Mouse (Mus musculus) midbrain, embryonic 11.5 days (tissue): ENCODE measurements at regions not wholly inside any gene's neighbourhood (a gene's known extent, or its start where the extent isn't known, plus 50 kb on each side); places are given as distances from the start of the nearest gene placed in this dataset.

Source experiments
- ATAC-seq: fragments of 200-750 bp; cut with Nextera tagmentation; 2 replicates; pipeline ENCODE4 v1.8.0; 2017; ENCODE audit warnings: moderate TSS enrichment, moderate library complexity; ENCODE audit not compliant: low FRiP score
- DNase-seq: peaks from one replicate; pipeline ENCODE4 v3.0.0; 2015; ENCODE audit warnings: low spot score; ENCODE audit errors: missing footprints
- H3K27ac ChIP-seq: fragments of 300-500 bp; sonication (generic); 2 replicates; pipeline ENCODE4 v1.5.1; 2014; ENCODE audit warnings: low read depth, low read length
- H3K27me3 ChIP-seq: fragments of 300-500 bp; sonication (generic); 2 replicates; pipeline ENCODE4 v1.6.1; 2014; ENCODE audit warnings: mild to moderate bottlenecking, low read length, moderate library complexity, mixed read lengths; ENCODE audit not compliant: control insufficient read depth, insufficient read depth
- H3K36me3 ChIP-seq: fragments of 300-500 bp; sonication (generic); 2 replicates; pipeline ENCODE4 v1.6.1; 2014; ENCODE audit warnings: mild to moderate bottlenecking, low read length, moderate library complexity, mixed read lengths; ENCODE audit not compliant: control insufficient read depth, insufficient read depth
- H3K4me1 ChIP-seq: fragments of 300-500 bp; sonication (generic); 2 replicates; pipeline ENCODE4 v1.6.1; 2014; ENCODE audit warnings: low read length; ENCODE audit not compliant: control insufficient read depth, insufficient read depth
- H3K4me2 ChIP-seq: fragments of 300-500 bp; sonication (generic); 2 replicates; pipeline ENCODE4 v1.6.1; 2014; ENCODE audit warnings: mild to moderate bottlenecking, moderate library complexity
- H3K4me3 ChIP-seq: fragments of 300-500 bp; sonication (generic); 2 replicates; pipeline ENCODE4 v1.5.1; 2014; ENCODE audit warnings: low read depth, low read length
- H3K9ac ChIP-seq: fragments of 300-500 bp; sonication (generic); 2 replicates; pipeline ENCODE4 v1.6.1; 2014; ENCODE audit warnings: low read length
- H3K9me3 ChIP-seq: fragments of 300-500 bp; sonication (generic); 2 replicates; pipeline ENCODE4 v1.6.1; 2016; ENCODE audit warnings: low read length; ENCODE audit not compliant: control insufficient read depth
- WGBS: fragments of 180-500 bp; shearing (Covaris S2); extraction: QIAGEN DNeasy Blood & Tissue Kit; methylation state at CpG from one replicate; pipeline ENCODE4 v1.1.7; 2014; 5-methylcytosine and 5-hydroxymethylcytosine counted together

GRCm38 (mm10) chr3:52562816-52563215 lies 294.7 kb downstream of the Foxo1 start:
- DNase-seq (peak; percentile 26), ATAC-seq (no peak)
- 44% methylated on average over 5 of the region's 5 CpGs for WGBS
- H3K4me1 ChIP-seq: no peaks in the 10 kb centered on the region
- H3K4me3 ChIP-seq: no peak overlapping the region
- H3K9ac ChIP-seq: no peak overlapping the region
- H3K27ac ChIP-seq: no peak overlapping the region
- H3K36me3 ChIP-seq: no peaks in the 10 kb centered on the region
- no peak overlapping the region for H3K4me2 ChIP-seq
- no peaks in the 10 kb centered on the region for H3K27me3 ChIP-seq
- no peaks in the 10 kb centered on the region for H3K9me3 ChIP-seq

- no peaks in the 10 kb centered on the region for H3K9me3 ChIP-seq
- H3K27ac ChIP-seq: no peak overlapping the region
- no peak overlapping the region for H3K9ac ChIP-seq
- no peak for ATAC-seq
- no peak overlapping the region for H3K4me2 ChIP-seq
- WGBS: 66% methylated on average over 10 of the region's 10 CpGs
- no peak overlapping the region for H3K4me3 ChIP-seq
- DNase-seq: peak; percentile 70
- no peaks in the 10 kb centered on the region for H3K36me3 ChIP-seq
- no peaks in the 10 kb centered on the region for H3K4me1 ChIP-seq
- no peaks in the 10 kb centered on the region for H3K27me3 ChIP-seq
Observed at GRCm38 (mm10) chr3:52559481-52559880, 291.3 kb downstream of the Foxo1 start.

- no peaks in the 10 kb centered on the region for H3K36me3 ChIP-seq
- 80% methylated on average over 6 of the region's 6 CpGs for WGBS
- DNase-seq (peak; percentile 81), ATAC-seq (no peak)
- H3K9ac ChIP-seq: no peak overlapping the region
- no peak overlapping the region for H3K4me2 ChIP-seq
- no peak overlapping the region for H3K4me3 ChIP-seq
- H3K4me1 ChIP-seq: no peaks in the 10 kb centered on the region
- no peaks in the 10 kb centered on the region for H3K9me3 ChIP-seq
- no peaks in the 10 kb centered on the region for H3K27me3 ChIP-seq
- H3K27ac ChIP-seq: no peak overlapping the region
Observed at GRCm38 (mm10) chr3:52558765-52559164, 290.6 kb downstream of the Foxo1 start.

- H3K4me2 ChIP-seq: no peak overlapping the region
- H3K27me3 ChIP-seq: no peaks in the 10 kb centered on the region
- no peaks in the 10 kb centered on the region for H3K36me3 ChIP-seq
- DNase-seq (peak; percentile 62), ATAC-seq (no peak)
- no peak overlapping the region for H3K27ac ChIP-seq
- no peak overlapping the region for H3K9ac ChIP-seq
- H3K4me1 ChIP-seq: no peaks in the 10 kb centered on the region
- no peaks in the 10 kb centered on the region for H3K9me3 ChIP-seq
- H3K4me3 ChIP-seq: no peak overlapping the region
- 84% methylated on average over 4 of the region's 4 CpGs for WGBS
Observed at GRCm38 (mm10) chr3:52557296-52557695, 289.2 kb downstream of the Foxo1 start.

GRCm38 (mm10) chr3:52555038-52555437 lies 286.9 kb downstream of the Foxo1 start:
- WGBS: 86% methylated on average over 6 of the region's 6 CpGs
- ATAC-seq: no peak
- no peak overlapping the region for H3K27ac ChIP-seq

GRCm38 (mm10) chr3:52554490-52554889 lies 286.4 kb downstream of the Foxo1 start:
- no peaks in the 10 kb centered on the region for H3K36me3 ChIP-seq
- no peaks in the 10 kb centered on the region for H3K9me3 ChIP-seq
- DNase-seq: no peak
- no peaks in the 10 kb centered on the region for H3K27me3 ChIP-seq
- no peaks in the 10 kb centered on the region for H3K4me1 ChIP-seq
- no peak overlapping the region for H3K4me3 ChIP-seq
- no peak overlapping the region for H3K4me2 ChIP-seq
- no peak overlapping the region for H3K27ac ChIP-seq
- H3K9ac ChIP-seq: no peak overlapping the region
- WGBS: 87% methylated on average over 1 of the region's 1 CpGs
- ATAC-seq: no peak

More at GRCm38 (mm10) chr3:52555038-52555437, 286.9 kb downstream of the Foxo1 start:
- H3K4me3 ChIP-seq: no peak overlapping the region
- H3K27me3 ChIP-seq: no peaks in the 10 kb centered on the region
- H3K9me3 ChIP-seq: no peaks in the 10 kb centered on the region
- no peak for DNase-seq
- H3K4me1 ChIP-seq: no peaks in the 10 kb centered on the region
- no peak overlapping the region for H3K4me2 ChIP-seq
- H3K9ac ChIP-seq: no peak overlapping the region
- no peaks in the 10 kb centered on the region for H3K36me3 ChIP-seq

- WGBS: 91% methylated on average over 6 of the region's 6 CpGs
Observed at GRCm38 (mm10) chr3:52548201-52548893, 280.2 kb downstream of the Foxo1 start.

GRCm38 (mm10) chr3:52546035-52546434 lies 277.9 kb downstream of the Foxo1 start:
- no peaks in the 10 kb centered on the region for H3K9me3 ChIP-seq
- H3K27ac ChIP-seq: no peak overlapping the region
- no peak overlapping the region for H3K4me2 ChIP-seq
- H3K36me3 ChIP-seq: no peaks in the 10 kb centered on the region
- H3K4me3 ChIP-seq: no peak overlapping the region
- H3K9ac ChIP-seq: no peak overlapping the region
- 88% methylated on average over 5 of the region's 5 CpGs for WGBS
- no peaks in the 10 kb centered on the region for H3K4me1 ChIP-seq
- peak; percentile 26 for DNase-seq
- H3K27me3 ChIP-seq: no peaks in the 10 kb centered on the region
- no peak for ATAC-seq

More at GRCm38 (mm10) chr3:52548201-52548893, 280.2 kb downstream of the Foxo1 start:
- H3K36me3 ChIP-seq: no peaks in the 10 kb centered on the region
- no peak overlapping the region for H3K4me3 ChIP-seq
- H3K4me1 ChIP-seq: no peaks in the 10 kb centered on the region
- H3K9me3 ChIP-seq: no peaks in the 10 kb centered on the region
- no peak for ATAC-seq
- H3K4me2 ChIP-seq: no peak overlapping the region
- H3K27ac ChIP-seq: no peak overlapping the region
- no peak for DNase-seq
- H3K9ac ChIP-seq: no peak overlapping the region
- no peaks in the 10 kb centered on the region for H3K27me3 ChIP-seq

GRCm38 (mm10) chr3:52543006-52543405 lies 274.9 kb downstream of the Foxo1 start:
- no peak overlapping the region for H3K27ac ChIP-seq
- DNase-seq (peak; percentile 61), ATAC-seq (no peak)
- no peaks in the 10 kb centered on the region for H3K9me3 ChIP-seq
- WGBS: 78% methylated on average over 6 of the region's 6 CpGs
- no peak overlapping the region for H3K9ac ChIP-seq
- no peak overlapping the region for H3K4me2 ChIP-seq
- no peak overlapping the region for H3K4me3 ChIP-seq
- H3K27me3 ChIP-seq: no peaks in the 10 kb centered on the region
- H3K4me1 ChIP-seq: no peaks in the 10 kb centered on the region
- no peaks in the 10 kb centered on the region for H3K36me3 ChIP-seq
